Comparison of ENCODE assay signal across 36 mouse cellular contexts in genomic region chr6:142776935-142777334, GRCm38 (mm10). TPM values are rescaled to one million over a fixed set of nuclear protein-coding genes. Genes with fewer than 3 reads are reported as not detected.
DNase-seq lines count a peak whose midpoint lies in the region; ATAC-seq and TF ChIP-seq lines count a peak whose summit lies in the region.
"Had no signal": no experiment of that assay in that cellular context is flagged by ENCODE, and none has a peak within 500 bp of the region (broad histone marks: within the 10 kb centered on the region; RNA-seq: fewer than 3 reads in every experiment).

No protein-coding gene starts in this region.

- ATAC-seq in heart, embryonic 13.5 days (ENCODE audit: extremely low read depth, insufficient number of reproducible peaks, low FRiP score, low TSS enrichment) = no peak
- peak; percentile 64 for ATAC-seq in liver, embryonic 12.5 days
- 0 out of 2 replicates have a peak, but pooled peaks have one; percentile 17 for ATAC-seq in liver, postnatal 0 days
- ATAC-seq: activated CD4-positive, CD25-positive, alpha-beta regulatory T cell, adult 4 months; forebrain, embryonic 13.5 days; intestine, embryonic 16.5 days had no signal

- TF ChIP-seq CTCF in liver, postnatal 0 days (IDR thresholded peaks at IDR 0.05; ENCODE audit: low read depth) = no peak
- TF ChIP-seq CTCF in lung, adult 2 months (IDR thresholded peaks at IDR 0.05; ENCODE audit: insufficient read depth, low read length) = no peak

- WGBS in heart, embryonic 13.5 days = 20% methylated on average over 4 of the region's 4 CpGs
- WGBS in liver, embryonic 12.5 days (ENCODE audit: insufficient replicate concordance) = 17% methylated on average over 4 of the region's 4 CpGs
- WGBS in liver, postnatal 0 days (ENCODE audit: insufficient replicate concordance) = 23% methylated on average over 4 of the region's 4 CpGs
- WGBS in lung, adult 2 months = 59% methylated on average over 4 of the region's 4 CpGs

- no peak for DNase-seq in heart, adult 8-10 months (ENCODE audit: low spot score)
- DNase-seq in liver, postnatal 0 days = no peak
- no peak for DNase-seq in left cerebral cortex, adult 9 months (ENCODE audit: low spot score in 2 of 2)
- no peak for DNase-seq in lung, adult 2 months
- DNase-seq in layer of hippocampus, adult 9-10 months (ENCODE audit: low spot score) = no peak
- DNase-seq: adrenal gland, adult 2 months; adrenal gland, postnatal 36 days; cerebellum, adult 18-20 months; cerebellum, postnatal 10 days; gastrocnemius, postnatal 25 days; heart, postnatal 4 days; kidney, adult 8-10 months; kidney, postnatal 4 days; layer of hippocampus, postnatal 36 days; lung, postnatal 36 days; midbrain, embryonic 14.5 days; right cerebral cortex, postnatal 14 days; thymus, postnatal 14 days had no signal

- no peaks in the 10 kb centered on the region for H3K9me3 ChIP-seq in heart, embryonic 13.5 days
- no peaks in the 10 kb centered on the region for H3K9me3 ChIP-seq in liver, embryonic 12.5 days (replicated peaks)
- H3K9me3 ChIP-seq in liver, postnatal 0 days (ENCODE audit: low read length) = no peaks in the 10 kb centered on the region
- H3K9me3 ChIP-seq: embryonic facial prominence, embryonic 10.5 days; embryonic facial prominence, embryonic 15.5 days; forebrain, embryonic 13.5 days; hindbrain, embryonic 13.5 days; limb, embryonic 10.5 days; limb, embryonic 15.5 days; megakaryocyte, embryonic 14.5 days; neural tube, embryonic 15.5 days had no signal

- H3K36me3 ChIP-seq in heart, embryonic 13.5 days = peaks cover 45% of the 10 kb centered on the region
- peaks cover 53% of the 10 kb centered on the region for H3K36me3 ChIP-seq in liver, embryonic 12.5 days
- H3K36me3 ChIP-seq in liver, postnatal 0 days (replicated peaks; ENCODE audit: insufficient read depth, low read length) = peaks cover 41% of the 10 kb centered on the region

- no peak for TF ChIP-seq EP300 in liver, postnatal 0 days (IDR thresholded peaks at IDR 0.05; ENCODE audit: low read depth)

- 0 out of 2 replicates have a peak overlapping the region, but pooled peaks have one; percentile 15 for H3K27ac ChIP-seq in heart, embryonic 13.5 days (replicated peaks)
- peak overlapping the region; percentile 46; the same call in 1 of the 2 replicates for H3K27ac ChIP-seq in liver, embryonic 12.5 days
- H3K27ac ChIP-seq in liver, postnatal 0 days (ENCODE audit: low read depth) = no peak overlapping the region
- H3K27ac ChIP-seq: embryonic facial prominence, embryonic 10.5 days; embryonic facial prominence, embryonic 15.5 days; forebrain, embryonic 13.5 days; hindbrain, embryonic 13.5 days; kidney, postnatal 0 days; limb, embryonic 10.5 days; limb, embryonic 15.5 days; neural tube, embryonic 15.5 days had no signal

- H3K4me1 ChIP-seq in heart, embryonic 13.5 days = peaks cover 23% of the 10 kb centered on the region
- H3K4me1 ChIP-seq in liver, embryonic 12.5 days = peaks cover 24% of the 10 kb centered on the region
- no peaks in the 10 kb centered on the region; the same call in 1 of the 2 replicates for H3K4me1 ChIP-seq in liver, postnatal 0 days (ENCODE audit: insufficient read depth)
- no peaks in the 10 kb centered on the region for H3K4me1 ChIP-seq in lung, adult 2 months (ENCODE audit: control insufficient read depth, insufficient read depth, low read length)
- H3K4me1 ChIP-seq: embryonic facial prominence, embryonic 15.5 days; limb, embryonic 10.5 days; limb, embryonic 15.5 days had no signal

- no peaks in the 10 kb centered on the region for H3K27me3 ChIP-seq in heart, embryonic 13.5 days (replicated peaks)
- H3K27me3 ChIP-seq in liver, embryonic 12.5 days (replicated peaks) = no peaks in the 10 kb centered on the region
- no peaks in the 10 kb centered on the region for H3K27me3 ChIP-seq in liver, postnatal 0 days (ENCODE audit: insufficient read depth, low read length)
- H3K27me3 ChIP-seq: embryonic facial prominence, embryonic 15.5 days; forebrain, embryonic 13.5 days; hindbrain, embryonic 13.5 days; limb, embryonic 15.5 days; megakaryocyte, embryonic 14.5 days; neural tube, embryonic 15.5 days had no signal

- H3K4me3 ChIP-seq in heart, embryonic 13.5 days = no peak overlapping the region
- no peak overlapping the region for H3K4me3 ChIP-seq in liver, embryonic 12.5 days
- no peak overlapping the region for H3K4me3 ChIP-seq in liver, postnatal 0 days (ENCODE audit: low read depth, low read length)
- H3K4me3 ChIP-seq in lung, adult 2 months (replicated peaks; ENCODE audit: extremely low read depth, low read depth, low read length) = no peak overlapping the region
- H3K4me3 ChIP-seq: embryonic facial prominence, embryonic 10.5 days; embryonic facial prominence, embryonic 15.5 days; forebrain, embryonic 13.5 days; hindbrain, embryonic 13.5 days; limb, embryonic 10.5 days; limb, embryonic 15.5 days; neural tube, embryonic 15.5 days had no signal

- no peak for TF ChIP-seq POLR2A in lung, adult 2 months (IDR thresholded peaks at IDR 0.05; ENCODE audit: borderline replicate concordance, extremely low read depth, low read depth, low read length)

- no peak overlapping the region for H3K9ac ChIP-seq in heart, embryonic 13.5 days
- no peak overlapping the region for H3K9ac ChIP-seq in liver, embryonic 12.5 days
- no peak overlapping the region for H3K9ac ChIP-seq in liver, postnatal 0 days (replicated peaks)
- H3K9ac ChIP-seq: embryonic facial prominence, embryonic 15.5 days; forebrain, embryonic 13.5 days; hindbrain, embryonic 13.5 days; limb, embryonic 15.5 days; neural tube, embryonic 15.5 days had no signal

- no peak overlapping the region for H3K4me2 ChIP-seq in heart, embryonic 13.5 days
- no peak overlapping the region for H3K4me2 ChIP-seq in liver, embryonic 12.5 days
- H3K4me2 ChIP-seq in liver, postnatal 0 days (ENCODE audit: low read depth, low read length) = no peak overlapping the region
- H3K4me2 ChIP-seq: embryonic facial prominence, embryonic 15.5 days; forebrain, embryonic 13.5 days; hindbrain, embryonic 13.5 days; limb, embryonic 15.5 days; neural tube, embryonic 15.5 days had no signal

RNA-seq across cellular contexts. Expression of gene Cmas, which starts 20.4 kb away (rescaled TPM):
- polyA plus RNA-seq in heart, embryonic 13.5 days (2015; fragmentation: Nextera tagmentation; extraction: Ambion mirVana) = 90.9 and 97.5 TPM in 2 replicates
- 10 to 100 TPM; 32.7 to 38.9 (median 36.0) TPM for total RNA-seq in heart, adult 8-10 months (2022)
- polyA plus RNA-seq in liver, embryonic 12.5 days (2016; fragmentation: Nextera tagmentation; extraction: Ambion mirVana) = 157 and 159 TPM in 2 replicates
- 107 and 121 TPM in 2 replicates for polyA plus RNA-seq in liver, postnatal 0 days (2015; fragmentation: Nextera tagmentation; extraction: Ambion mirVana)
- polyA plus RNA-seq in lung, adult 2 months (2012; rRNA removed) = 8.4 and 12.3 TPM in 2 replicates

RNA-seq across cellular contexts. Expression of gene Sult6b2, which starts 27.4 kb away (rescaled TPM):
- 0.07 TPM in 1 of 2 replicates, not detected in the other for polyA plus RNA-seq in heart, embryonic 13.5 days (2015; fragmentation: Nextera tagmentation; extraction: Ambion mirVana)
- under 1 TPM in 1 of 4 experiments, not detected in 3; 0.24 TPM for total RNA-seq in heart, adult 8-10 months (2022)
- 0.06 TPM in 1 of 2 replicates, not detected in the other for polyA plus RNA-seq in liver, embryonic 12.5 days (2016; fragmentation: Nextera tagmentation; extraction: Ambion mirVana)
- not detected in 2 replicates for polyA plus RNA-seq in liver, postnatal 0 days (2015; fragmentation: Nextera tagmentation; extraction: Ambion mirVana)
- not detected in 2 replicates for polyA plus RNA-seq in lung, adult 2 months (2012; rRNA removed)
- total RNA-seq: adrenal gland, adult 2 months; adrenal gland, postnatal 36 days; gastrocnemius, adult 18-20 months; gastrocnemius, postnatal 25 days; heart, postnatal 4 days; layer of hippocampus, postnatal 36 days; monocyte, adult 5-6 weeks had no signal
- polyA plus RNA-seq: activated CD4-positive, CD25-positive, alpha-beta regulatory T cell, adult 4 months; adrenal gland, adult 2 months; embryonic facial prominence, embryonic 10.5 days; embryonic facial prominence, embryonic 15.5 days; forebrain, embryonic 13.5 days; kidney, postnatal 0 days; limb, embryonic 10.5 days; lung, embryonic 16.5 days; midbrain, embryonic 14.5 days; stomach, embryonic 14.5 days; urinary bladder, adult 2 months had no signal
